Mouse (Mus musculus): Measurements from ENCODE around the gene Fam114a2. TPM values are rescaled to one million over a fixed set of nuclear protein-coding genes. Genes with fewer than 3 reads are reported as not detected.

Gene Fam114a2
- polyA plus RNA-seq, 1 experiment from 2014 or later = 88.9 TPM

- WGBS = 89% methylated on average over 5 of the region's 5 CpGs
- Histone ChIP-seq H3K27ac (no peak overlapping the region), H3K27me3 (no peaks in the 10 kb centered on the region), H3K9ac (no peak overlapping the region), H3K9me3 (no peaks in the 10 kb centered on the region), H3K4me3 (no peak overlapping the region), H3K4me1 (no peaks in the 10 kb centered on the region), H3K4me2 (no peak overlapping the region), H3K36me3 (peaks cover 20% of the 10 kb centered on the region)
- no peak for ATAC-seq (ENCODE audit: insufficient number of reproducible peaks, low FRiP score, low TSS enrichment, low read depth)
Observed at GRCm38 (mm10) chr11:57535912-57536311, 17.5 kb upstream of the Fam114a2 start.

GRCm38 (mm10) chr11:57532306-57532705 lies 13.9 kb upstream of the Fam114a2 start:
- H3K27me3 ChIP-seq = no peaks in the 10 kb centered on the region
- H3K36me3 ChIP-seq = peaks cover 50% of the 10 kb centered on the region
- ATAC-seq (ENCODE audit: insufficient number of reproducible peaks, low FRiP score, low TSS enrichment, low read depth) = no peak
- no peak overlapping the region for H3K4me3 ChIP-seq
- H3K9ac ChIP-seq = no peak overlapping the region
- H3K9me3 ChIP-seq = no peaks in the 10 kb centered on the region
- WGBS = 87% methylated on average over 4 of the region's 4 CpGs
- no peaks in the 10 kb centered on the region for H3K4me1 ChIP-seq
- no peak overlapping the region for H3K4me2 ChIP-seq
- H3K27ac ChIP-seq = no peak overlapping the region

- H3K9ac ChIP-seq = no peak overlapping the region
- ATAC-seq (ENCODE audit: insufficient number of reproducible peaks, low FRiP score, low TSS enrichment, low read depth) = no peak
- no peaks in the 10 kb centered on the region for H3K9me3 ChIP-seq
- no peaks in the 10 kb centered on the region for H3K4me1 ChIP-seq
- 0 out of 2 replicates have a peak overlapping the region, but pooled peaks have one; percentile 17 for H3K27ac ChIP-seq
- no peak overlapping the region for H3K4me2 ChIP-seq
- H3K27me3 ChIP-seq = no peaks in the 10 kb centered on the region
- H3K4me3 ChIP-seq = no peak overlapping the region
- 74% methylated on average over 11 of the region's 11 CpGs for WGBS
- H3K36me3 ChIP-seq = peaks cover 50% of the 10 kb centered on the region
Observed at GRCm38 (mm10) chr11:57531300-57531950, 13.0 kb upstream of the Fam114a2 start.

GRCm38 (mm10) chr11:57529111-57529510 lies 10.7 kb upstream of the Fam114a2 start:
- WGBS = 93% methylated on average over 3 of the region's 3 CpGs
- H3K9ac ChIP-seq = no peak overlapping the region
- H3K4me2 ChIP-seq = no peak overlapping the region
- ATAC-seq (ENCODE audit: insufficient number of reproducible peaks, low FRiP score, low TSS enrichment, low read depth) = no peak
- peaks cover 50% of the 10 kb centered on the region for H3K36me3 ChIP-seq
- H3K9me3 ChIP-seq = no peaks in the 10 kb centered on the region
- H3K27ac ChIP-seq = no peak overlapping the region
- H3K4me3 ChIP-seq = no peak overlapping the region
- H3K4me1 ChIP-seq = no peaks in the 10 kb centered on the region
- H3K27me3 ChIP-seq = no peaks in the 10 kb centered on the region

- no peaks in the 10 kb centered on the region for H3K4me1 ChIP-seq
- no peak overlapping the region for H3K9ac ChIP-seq
- ATAC-seq (ENCODE audit: insufficient number of reproducible peaks, low FRiP score, low TSS enrichment, low read depth) = no peak
- no peak overlapping the region for H3K4me2 ChIP-seq
- peaks cover 48% of the 10 kb centered on the region for H3K36me3 ChIP-seq
- no peaks in the 10 kb centered on the region for H3K27me3 ChIP-seq
- H3K27ac ChIP-seq = no peak overlapping the region
- no peak overlapping the region for H3K4me3 ChIP-seq
- H3K9me3 ChIP-seq = no peaks in the 10 kb centered on the region
- WGBS = 79% methylated on average over 4 of the region's 4 CpGs
Observed at GRCm38 (mm10) chr11:57527506-57527905, 9.1 kb upstream of the Fam114a2 start.

GRCm38 (mm10) chr11:57525900-57526299 lies 7.5 kb upstream of the Fam114a2 start:
- peaks cover 2% of the 10 kb centered on the region; the same call in 1 of the 2 replicates for H3K4me1 ChIP-seq
- H3K9me3 ChIP-seq = no peaks in the 10 kb centered on the region
- no peak overlapping the region for H3K9ac ChIP-seq
- H3K4me2 ChIP-seq = no peak overlapping the region
- no peaks in the 10 kb centered on the region for H3K27me3 ChIP-seq
- no peak for ATAC-seq (ENCODE audit: insufficient number of reproducible peaks, low FRiP score, low TSS enrichment, low read depth)
- no peak overlapping the region for H3K27ac ChIP-seq
- no peak overlapping the region for H3K4me3 ChIP-seq
- H3K36me3 ChIP-seq = peaks cover 43% of the 10 kb centered on the region
- WGBS = 89% methylated on average over 3 of the region's 3 CpGs

- no peak overlapping the region for H3K4me2 ChIP-seq
- no peak overlapping the region for H3K9ac ChIP-seq
- H3K36me3 ChIP-seq = peaks cover 36% of the 10 kb centered on the region
- no peak overlapping the region for H3K27ac ChIP-seq
- no peak overlapping the region for H3K4me3 ChIP-seq
- ATAC-seq (ENCODE audit: insufficient number of reproducible peaks, low FRiP score, low TSS enrichment, low read depth) = no peak
- no peaks in the 10 kb centered on the region for H3K9me3 ChIP-seq
- no peaks in the 10 kb centered on the region for H3K27me3 ChIP-seq
- peaks cover 2% of the 10 kb centered on the region; the same call in 1 of the 2 replicates for H3K4me1 ChIP-seq
Observed at GRCm38 (mm10) chr11:57524597-57524996, 6.2 kb upstream of the Fam114a2 start.

GRCm38 (mm10) chr11:57523418-57523817 lies 5.0 kb upstream of the Fam114a2 start:
- Histone ChIP-seq H3K4me3 (no peak overlapping the region), H3K4me2 (no peak overlapping the region), H3K27ac (no peak overlapping the region), H3K9ac (no peak overlapping the region), H3K9me3 (no peaks in the 10 kb centered on the region), H3K27me3 (no peaks in the 10 kb centered on the region), H3K36me3 (peaks cover 24% of the 10 kb centered on the region; the same call in 1 of the 2 replicates), H3K4me1 (peaks cover 2% of the 10 kb centered on the region; the same call in 1 of the 2 replicates)
- 92% methylated on average over 3 of the region's 3 CpGs for WGBS
- ATAC-seq (ENCODE audit: insufficient number of reproducible peaks, low FRiP score, low TSS enrichment, low read depth) = no peak

- Histone ChIP-seq H3K4me1 (peaks cover 6% of the 10 kb centered on the region), H3K9me3 (no peaks in the 10 kb centered on the region), H3K27ac (no peak overlapping the region), H3K4me2 (no peak overlapping the region), H3K9ac (no peak overlapping the region), H3K27me3 (no peaks in the 10 kb centered on the region), H3K36me3 (peaks cover 19% of the 10 kb centered on the region; the same call in 1 of the 2 replicates), H3K4me3 (no peak overlapping the region)
- ATAC-seq (ENCODE audit: insufficient number of reproducible peaks, low FRiP score, low TSS enrichment, low read depth) = no peak
- WGBS = 79% methylated on average over 7 of the region's 7 CpGs
Observed at GRCm38 (mm10) chr11:57522046-57522445, 3.6 kb upstream of the Fam114a2 start.

GRCm38 (mm10) chr11:57521206-57521605 lies 2.8 kb upstream of the Fam114a2 start:
- ATAC-seq (ENCODE audit: insufficient number of reproducible peaks, low FRiP score, low TSS enrichment, low read depth) = no peak
- H3K4me3 ChIP-seq = no peak overlapping the region
- H3K4me2 ChIP-seq = no peak overlapping the region
- whole genome bisulfite sequencing = 93% methylated on average over 3 of the region's 3 CpGs
- H3K27me3 ChIP-seq = no peaks in the 10 kb centered on the region
- H3K9me3 ChIP-seq = no peaks in the 10 kb centered on the region
- no peak overlapping the region for H3K9ac ChIP-seq
- H3K4me1 ChIP-seq = peaks cover 8% of the 10 kb centered on the region
- peaks cover 19% of the 10 kb centered on the region; the same call in 1 of the 2 replicates for H3K36me3 ChIP-seq
- no peak overlapping the region for H3K27ac ChIP-seq

- H3K4me3 ChIP-seq = peak overlapping the region; percentile 93
- no peaks in the 10 kb centered on the region for H3K27me3 ChIP-seq
- ATAC-seq (ENCODE audit: insufficient number of reproducible peaks, low FRiP score, low TSS enrichment, low read depth) = no peak
- no peak overlapping the region for H3K27ac ChIP-seq
- H3K9ac ChIP-seq = peak overlapping the region; percentile 76; the same call in 1 of the 2 replicates
- peaks cover 20% of the 10 kb centered on the region; the same call in 1 of the 2 replicates for H3K36me3 ChIP-seq
- peaks cover 8% of the 10 kb centered on the region for H3K4me1 ChIP-seq
- 75% methylated on average over 5 of the region's 5 CpGs for WGBS
- peak overlapping the region; percentile 57 for H3K4me2 ChIP-seq
- no peaks in the 10 kb centered on the region for H3K9me3 ChIP-seq
Observed at GRCm38 (mm10) chr11:57519304-57519703, 887 bp upstream of the Fam114a2 start.

GRCm38 (mm10) chr11:57518751-57519148 lies 333 bp upstream of the Fam114a2 start:
- Histone ChIP-seq H3K4me2 (peak overlapping the region; percentile 57), H3K9me3 (no peaks in the 10 kb centered on the region), H3K4me3 (peak overlapping the region; percentile 93), H3K4me1 (peaks cover 8% of the 10 kb centered on the region), H3K9ac (peak overlapping the region; percentile 76), H3K27me3 (no peaks in the 10 kb centered on the region), H3K36me3 (peaks cover 25% of the 10 kb centered on the region; the same call in 1 of the 2 replicates), H3K27ac (peak overlapping the region; percentile 88)
- WGBS = under 1% methylated on average over 16 of the region's 16 CpGs
- ATAC-seq (ENCODE audit: insufficient number of reproducible peaks, low FRiP score, low TSS enrichment, low read depth) = peak; percentile 57

All from limb, embryonic 15.5 days (tissue).